Mouse (Mus musculus) adipocyte (in vitro differentiated cells): ENCODE data around the gene Metap1.
"Not testable (repeated sequence)": the region's sequence is repeated elsewhere in the genome, so short reads cannot be mapped to it uniquely, and the experiment has no call there.

Source experiments
- DNase-seq: peaks from one replicate; pipeline ENCODE4 v3.0.0-alpha.2; 2016; ENCODE audit warnings: low spot score

Gene Metap1

GRCm38 (mm10) chr3:138499854-138500740 lies 10.8 kb upstream of the Metap1 start:
- no peak for DNase-seq

GRCm38 (mm10) chr3:138498731-138499130 lies 9.4 kb upstream of the Metap1 start:
- DNase-seq: no peak

- DNase-seq: peak; percentile 50
Observed at GRCm38 (mm10) chr3:138495166-138496145, 6.1 kb upstream of the Metap1 start.

DNA sequence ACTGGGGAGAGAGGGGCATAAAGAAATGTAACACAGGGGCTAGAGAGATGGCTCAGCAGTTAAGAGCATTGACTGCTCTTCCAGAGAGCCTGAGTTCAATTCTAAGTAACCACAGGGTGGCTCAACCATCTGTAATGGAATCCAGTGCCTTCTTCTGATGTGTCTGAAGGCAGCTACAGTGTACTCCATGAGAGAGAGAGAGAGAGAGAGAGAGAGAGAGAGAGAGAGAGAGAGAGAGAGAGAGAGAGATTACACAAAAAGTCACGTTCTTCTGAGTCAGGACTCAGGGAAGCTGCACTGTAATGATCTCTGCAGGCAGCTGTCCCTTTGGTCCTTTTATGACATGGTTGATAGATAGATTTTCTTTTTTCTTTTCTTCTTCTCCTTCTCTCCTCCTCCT lies 5.2 kb upstream of the Metap1 start:
- no peak for DNase-seq

GRCm38 (mm10) chr3:138493668-138494067 lies 4.4 kb upstream of the Metap1 start:
- no peak for DNase-seq

DNA sequence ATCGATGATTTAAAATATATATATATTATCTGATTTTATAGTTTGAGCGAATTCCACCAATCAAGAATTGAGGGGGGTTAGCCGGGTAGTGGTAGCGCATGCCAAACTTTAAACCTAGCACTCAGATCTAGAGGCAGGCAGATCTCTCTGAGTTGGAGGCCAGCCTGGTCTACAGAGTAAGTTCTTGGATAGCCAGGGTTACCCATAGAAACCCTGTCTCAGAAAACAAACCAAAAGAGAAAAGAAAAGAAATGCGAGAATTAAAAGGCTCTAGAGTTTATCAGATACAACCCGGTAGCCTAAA lies 671 bp upstream of the Metap1 start:
- no peak for DNase-seq

DNA sequence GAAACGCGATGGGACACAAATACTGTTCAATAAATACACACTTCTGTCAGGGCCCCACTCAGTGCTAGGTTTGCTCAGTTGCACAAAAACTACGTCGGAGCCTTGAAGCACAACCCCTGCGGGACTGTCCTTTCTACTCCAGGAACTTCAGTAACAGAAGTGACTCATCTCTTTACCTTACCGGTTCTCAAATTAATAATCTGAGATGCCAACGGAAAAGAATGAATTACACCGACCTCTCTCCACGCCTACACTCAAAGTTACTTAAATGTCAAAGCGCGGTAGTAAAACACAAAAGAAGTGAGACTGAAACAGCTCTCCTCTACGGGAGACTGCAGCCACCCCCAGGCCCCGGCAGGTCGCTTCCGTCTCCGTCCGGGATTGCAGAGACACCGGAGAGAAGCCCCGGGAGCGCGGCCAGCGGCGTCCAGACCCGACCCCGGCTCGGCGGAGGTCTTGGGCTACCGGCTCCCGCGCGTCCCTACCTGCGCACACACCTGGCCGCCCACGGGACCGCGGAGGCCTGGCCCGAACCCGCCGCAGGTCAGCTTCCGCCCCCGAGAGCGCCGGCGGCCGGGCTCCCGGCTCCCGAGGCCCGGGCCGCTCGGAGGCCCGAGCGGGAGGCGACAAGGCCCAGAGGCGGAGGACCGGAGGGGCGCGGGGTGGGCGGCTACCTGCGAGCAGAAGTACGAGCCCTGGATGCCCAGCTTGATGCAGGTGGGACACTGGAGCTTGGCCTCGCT lies 560 bp downstream of the Metap1 start:
- DNase-seq: peak; percentile 44

- no peak for DNase-seq
Observed at GRCm38 (mm10) chr3:138483240-138483639, 6.1 kb downstream of the Metap1 start.

- DNase-seq: no peak
Observed at GRCm38 (mm10) chr3:138481526-138482284, 7.6 kb downstream of the Metap1 start.

GRCm38 (mm10) chr3:138479489-138479888 lies 9.8 kb downstream of the Metap1 start:
- DNase-seq: no peak

DNA sequence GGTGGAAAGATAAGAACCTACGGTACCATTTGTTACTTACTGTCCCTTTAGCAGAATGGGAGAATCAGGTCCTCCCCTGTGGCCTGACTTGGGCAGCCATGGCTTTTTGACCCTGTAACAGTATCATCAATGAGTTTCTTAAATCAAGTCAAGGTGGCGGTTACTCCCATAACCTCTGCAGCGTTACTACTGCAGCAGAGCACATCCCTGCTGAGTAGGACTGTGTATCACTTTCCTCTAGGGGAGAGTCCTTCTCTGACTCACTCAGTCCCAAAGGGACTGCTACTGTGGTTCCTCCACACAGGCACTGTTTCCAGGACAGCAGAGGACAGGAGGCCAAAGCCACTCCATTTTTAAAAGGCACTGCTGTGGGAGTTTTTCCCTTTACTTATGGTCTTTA lies 18.2 kb downstream of the Metap1 start:
- no peak for DNase-seq

DNA sequence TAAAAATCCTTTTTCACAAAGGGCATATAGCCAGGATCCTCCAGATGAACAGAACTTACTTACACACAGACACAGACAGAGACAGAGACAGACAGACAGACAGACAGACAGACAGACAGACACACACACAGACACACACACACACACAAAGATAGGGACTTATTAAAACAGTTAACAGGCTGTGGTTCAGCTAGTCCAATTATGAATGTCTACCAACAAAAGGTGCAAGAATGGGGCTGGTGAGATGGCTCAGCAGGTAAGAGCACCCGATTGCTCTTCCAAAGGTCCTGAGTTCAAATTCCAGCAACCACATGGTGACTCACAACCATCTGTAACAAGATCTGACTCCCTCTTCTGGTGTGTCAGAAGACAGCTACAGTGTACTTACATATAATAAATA lies 22.7 kb downstream of the Metap1 start:
- not testable (repeated sequence) for DNase-seq

DNA sequence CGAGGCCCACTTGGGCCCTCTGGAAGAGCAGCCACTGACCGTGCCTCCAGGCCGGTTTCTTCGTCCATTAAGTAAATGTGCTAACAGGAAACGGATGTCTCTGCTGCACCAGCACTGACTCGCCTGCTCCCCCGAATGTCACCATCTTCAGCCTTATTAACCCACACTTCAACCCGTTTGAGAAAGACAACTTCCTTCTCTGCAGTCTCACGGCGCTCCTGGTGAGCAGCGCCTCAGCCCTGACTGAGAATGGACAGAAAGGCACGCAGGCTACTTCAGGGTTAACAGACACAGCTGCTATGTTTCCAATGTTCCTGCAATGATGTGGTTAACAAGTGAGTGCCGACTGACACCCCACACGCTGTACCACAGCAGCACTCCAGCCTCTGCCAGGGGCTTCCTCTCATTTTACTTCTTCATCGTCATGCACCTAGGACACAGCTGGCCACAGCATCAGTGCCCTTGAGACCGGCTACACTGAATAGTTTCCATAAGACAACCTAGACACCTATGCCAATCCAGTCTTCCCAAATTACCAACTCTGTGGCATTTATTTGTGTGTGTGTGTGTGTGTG lies 24.7 kb downstream of the Metap1 start:
- no peak for DNase-seq

- DNase-seq: no peak
Observed at GRCm38 (mm10) chr3:138463807-138464206, 25.5 kb downstream of the Metap1 start.

- DNase-seq: peak; percentile 70
Observed at GRCm38 (mm10) chr3:138463137-138463536, 26.2 kb downstream of the Metap1 start.

GRCm38 (mm10) chr3:138461832-138462231 lies 27.5 kb downstream of the Metap1 start:
- DNase-seq: no peak

DNA sequence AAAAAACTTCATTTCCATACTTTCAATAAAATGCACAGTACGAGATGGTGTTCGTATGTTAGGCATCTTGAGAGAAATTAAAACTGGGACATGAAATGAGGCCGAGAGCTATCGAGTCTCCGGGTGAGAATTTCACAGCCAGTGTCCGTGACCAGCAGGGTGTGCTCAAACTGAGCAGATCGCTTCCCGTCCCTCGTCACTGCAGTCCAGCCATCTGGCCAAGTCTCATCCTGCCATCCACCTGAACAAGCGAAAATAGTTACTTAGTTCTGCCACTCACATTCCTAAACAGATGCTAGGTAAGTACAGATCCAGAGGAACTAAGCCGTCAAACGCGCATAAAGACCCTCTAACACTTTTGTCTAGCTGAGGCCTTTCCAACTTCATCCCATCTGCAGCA lies 29.1 kb downstream of the Metap1 start:
- no peak for DNase-seq

- no peak for DNase-seq
Observed at GRCm38 (mm10) chr3:138458441-138458840, 30.9 kb downstream of the Metap1 start.

DNA sequence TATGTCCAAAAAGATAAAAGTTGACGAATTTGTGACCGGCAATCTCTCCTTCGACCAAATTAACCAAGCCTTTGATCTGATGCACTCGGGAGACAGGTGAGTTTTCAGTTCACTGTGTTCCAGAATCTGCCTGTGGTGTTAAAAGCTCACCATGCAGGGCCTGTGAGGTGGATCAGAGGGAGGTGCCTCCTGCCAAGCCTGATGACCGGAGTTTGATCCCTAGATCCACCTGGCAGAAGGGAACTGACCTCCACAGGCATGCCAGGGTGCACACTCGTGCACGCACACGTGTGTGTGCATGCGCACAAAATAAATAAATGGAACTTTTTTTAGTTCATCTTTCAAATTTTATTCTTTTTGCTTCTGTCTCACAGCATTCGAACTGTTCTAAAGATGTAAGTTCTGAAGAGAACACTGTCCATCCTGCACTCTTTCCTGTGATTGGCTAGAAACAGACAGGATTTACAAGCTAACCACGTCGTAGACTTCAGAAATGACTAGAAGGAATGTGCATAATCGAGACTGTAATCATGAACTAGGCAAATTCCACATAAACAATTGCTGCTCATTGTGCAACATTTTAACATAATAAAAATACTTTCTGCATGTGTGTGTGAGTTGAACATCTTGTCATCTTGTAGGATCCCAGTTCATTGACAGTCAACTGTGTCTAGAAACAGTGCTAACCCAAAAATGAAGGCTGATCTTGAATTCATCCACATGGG lies 34.4 kb downstream of the Metap1 start:
- no peak for DNase-seq

GRCm38 (mm10) chr3:138454234-138454633 lies 35.1 kb downstream of the Metap1 start:
- no peak for DNase-seq
